Mouse (Mus musculus) T-cell, adult 2 months (primary cell): Measurements from ENCODE around the gene Plppr5.

ENCODE experiments used
- DNase-seq: peaks from one replicate; pipeline ENCODE4 v3.0.0; 2022; ENCODE audit warnings: low spot score

Plppr5 gene

GRCm38 (mm10) chr3:117708788-117709187 lies 134.2 kb downstream of the Plppr5 start:
- no peak for DNase-seq

DNA sequence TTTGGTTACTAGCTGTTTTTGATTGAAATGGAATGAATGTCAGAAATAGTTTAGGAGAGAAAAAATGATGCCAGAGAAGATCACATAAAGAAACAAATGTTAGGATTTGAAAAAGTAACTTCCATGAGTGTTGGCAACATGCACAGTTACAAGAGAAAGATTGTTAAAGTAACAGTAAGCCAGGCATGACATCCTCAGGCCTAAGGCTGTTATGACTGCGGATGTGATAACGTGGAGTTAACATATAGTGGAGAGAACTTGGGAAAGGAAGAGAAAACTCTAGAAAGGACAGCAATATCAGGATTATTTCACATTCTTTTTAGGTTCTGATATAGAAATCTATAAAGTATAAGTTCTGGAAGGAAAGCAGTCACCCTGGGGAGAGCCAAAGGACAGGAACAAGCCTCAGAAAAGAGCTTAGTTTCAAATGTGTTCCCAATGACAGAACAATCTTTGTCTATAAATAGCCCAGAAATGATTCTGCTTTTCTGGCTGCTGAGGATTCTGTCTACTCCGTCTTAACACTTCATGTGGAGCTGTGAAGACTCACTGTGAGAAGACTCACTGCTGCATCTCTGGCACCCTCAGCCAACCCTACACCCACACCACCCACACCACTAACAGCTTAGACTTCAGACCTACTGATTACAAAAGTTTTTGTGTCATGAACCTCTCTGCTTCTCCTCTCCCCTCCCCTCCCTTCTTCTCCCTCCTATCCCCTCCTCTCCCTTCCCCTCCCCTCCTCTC lies 142.1 kb downstream of the Plppr5 start:
- DNase-seq = no peak

GRCm38 (mm10) chr3:117723390-117723789 lies 148.8 kb downstream of the Plppr5 start:
- no peak for DNase-seq

DNA sequence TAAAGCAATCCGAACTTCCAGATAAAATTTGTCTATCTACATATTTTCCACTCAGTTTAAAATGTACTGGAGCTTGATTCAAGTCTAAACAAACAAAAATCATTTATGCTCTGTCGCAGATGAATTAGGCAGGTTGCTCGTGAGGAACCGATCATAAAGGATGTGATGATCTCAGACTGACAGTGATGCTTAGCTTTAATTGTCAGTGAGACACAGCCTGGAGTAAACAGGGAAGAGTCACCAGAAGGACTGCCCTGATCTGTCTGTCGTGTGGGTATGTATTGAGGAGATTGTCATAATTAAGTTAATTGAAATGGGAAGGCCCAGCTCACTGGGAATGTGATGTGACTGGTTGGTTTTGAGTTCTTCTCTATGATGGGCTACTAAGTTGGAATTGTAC lies 149.9 kb downstream of the Plppr5 start:
- DNase-seq = no peak

DNA sequence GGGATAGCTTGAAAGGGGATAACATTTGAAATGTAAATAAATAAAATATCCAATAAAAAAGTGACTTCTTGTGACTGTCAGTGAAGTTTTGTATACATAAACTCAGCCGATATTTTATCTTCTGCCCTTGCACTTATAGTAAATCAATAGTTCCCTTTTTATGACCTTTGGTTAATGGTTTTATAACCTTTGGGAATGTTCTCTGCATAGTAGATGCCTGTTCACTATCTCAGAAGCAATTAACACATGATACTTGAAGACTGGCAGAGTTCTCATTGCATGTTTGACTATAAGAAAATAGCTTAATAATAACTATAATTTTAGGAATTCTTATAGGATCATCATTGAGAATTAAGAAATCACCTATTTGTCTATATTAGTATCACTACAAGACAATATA lies 150.9 kb downstream of the Plppr5 start:
- no peak for DNase-seq

- no peak for DNase-seq
These were observed 153.5 kb downstream of the Plppr5 start for GRCm38 (mm10) chr3:117728136-117728535.

DNA sequence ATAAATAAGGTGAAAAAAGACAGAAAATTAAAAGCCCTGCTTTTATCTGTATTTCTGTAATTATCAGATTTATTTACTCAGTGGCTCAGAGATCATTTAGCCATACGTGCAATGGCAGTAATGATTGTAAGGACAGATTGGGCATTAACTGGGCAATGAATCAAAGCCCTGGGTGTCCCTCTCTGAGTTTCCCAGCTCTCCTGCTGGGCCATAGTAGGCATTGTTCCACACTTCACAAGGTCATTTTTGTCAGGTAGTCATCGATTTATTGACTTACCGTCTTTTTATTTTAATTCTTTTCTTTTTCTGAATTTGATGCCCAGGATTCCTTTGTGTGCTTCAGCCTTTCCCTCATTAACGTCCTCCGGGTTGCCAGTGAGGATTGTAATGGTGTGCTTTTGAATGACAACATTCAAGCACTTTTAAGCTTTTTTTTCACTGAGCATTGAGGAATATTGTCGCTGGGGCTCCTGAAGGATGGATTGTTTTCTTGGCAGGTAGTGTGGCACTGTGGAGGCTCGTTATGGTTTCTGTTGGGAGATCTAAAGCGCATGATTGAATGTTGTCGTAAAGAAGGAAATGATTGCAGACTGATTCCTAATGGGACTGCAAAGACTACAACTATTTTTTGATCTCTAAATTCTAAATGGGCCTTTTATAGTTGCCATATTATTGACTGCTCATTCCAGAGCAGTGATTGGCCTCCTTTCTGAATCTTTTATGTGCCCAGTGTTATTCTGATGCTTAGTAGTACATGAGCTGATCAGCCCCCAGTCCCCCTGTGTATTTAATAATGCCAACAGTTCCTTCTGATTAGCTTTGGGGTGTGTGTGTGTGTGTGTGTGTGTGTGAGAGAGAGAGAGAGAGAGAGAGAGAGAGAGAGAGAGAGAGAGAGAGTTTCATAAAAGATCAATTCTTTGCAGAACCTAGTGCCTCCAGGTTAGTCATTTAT lies 154.8 kb downstream of the Plppr5 start:
- DNase-seq = no peak

GRCm38 (mm10) chr3:117731545-117731944 lies 156.9 kb downstream of the Plppr5 start:
- DNase-seq = no peak

GRCm38 (mm10) chr3:117732661-117733060 lies 158.0 kb downstream of the Plppr5 start:
- DNase-seq = no peak
